Mouse (Mus musculus) embryonic facial prominence, embryonic 10.5 days (tissue): ENCODE data around the gene Cyp2c70. TPM values are rescaled to one million over a fixed set of nuclear protein-coding genes. Genes with fewer than 3 reads are reported as not detected.
A peak's percentile ranks its signal among the peaks of the same experiment; 100 is the strongest.
"Not testable (repeated sequence)": the region's sequence is repeated elsewhere in the genome, so short reads cannot be mapped to it uniquely, and the experiment has no call there.

Source experiments
- DNase-seq: peaks from one replicate; pipeline ENCODE4 v3.0.0-alpha.2; 2017; ENCODE audit warnings: low spot score
- H3K27ac ChIP-seq: fragments of 300-500 bp; sonication (generic); replicated peaks from 2 replicates; pipeline ENCODE4 v1.5.1; 2016; ENCODE audit warnings: mild to moderate bottlenecking
- H3K27me3 ChIP-seq: fragments of 300-500 bp; sonication (generic); replicated peaks from 2 replicates; pipeline ENCODE4 v1.6.1; 2016; ENCODE audit warnings: low read depth, mild to moderate bottlenecking; ENCODE audit not compliant: poor library complexity, severe bottlenecking
- H3K36me3 ChIP-seq: fragments of 300-500 bp; sonication (generic); replicated peaks from 2 replicates; pipeline ENCODE4 v1.6.1; 2016; ENCODE audit warnings: mild to moderate bottlenecking, moderate library complexity
- H3K4me1 ChIP-seq: fragments of 300-500 bp; sonication (generic); 2 replicates; pipeline ENCODE4 v1.6.1; 2016
- H3K4me3 ChIP-seq: fragments of 300-500 bp; sonication (generic); 2 replicates; pipeline ENCODE4 v1.5.1; 2016; ENCODE audit warnings: mild to moderate bottlenecking, moderate library complexity
- H3K9me3 ChIP-seq: fragments of 300-500 bp; sonication (generic); 2 replicates; pipeline ENCODE4 v1.6.1; 2016; ENCODE audit warnings: mild to moderate bottlenecking
- WGBS: fragments of 180-500 bp; shearing (Covaris S2); methylation state at CpG from one replicate; pipeline ENCODE4 v1.1.7; 2016; 5-methylcytosine and 5-hydroxymethylcytosine counted together
- polyA plus RNA-seq: library from polyadenylated mRNA; unstranded; fragments of >200 nt; fragmentation: Nextera tagmentation; extraction: Ambion mirVana; gene quantifications from 2 replicates; pipeline ENCODE4 v1.2.1, GENCODE M21; 2016

The Cyp2c70 gene
- polyA plus RNA-seq: not detected in 2 replicates

GRCm38 (mm10) chr19:40187160-40187559 is at the start of gene Cyp2c70:
Gene Cyp2c70 (minus strand): TSS chr19:40187333.
- Histone ChIP-seq H3K36me3 (no peaks in the 10 kb centered on the region), H3K4me3 (no peak within 1 kb of the TSS), H3K27me3 (no peaks in the 10 kb centered on the region), H3K4me1 (no peaks in the 10 kb centered on the region), H3K9me3 (no peaks in the 10 kb centered on the region), H3K27ac (no peak within 1 kb of the TSS)
- no peak for DNase-seq
- 79% methylated on average over 5 of the region's 5 CpGs for WGBS

GRCm38 (mm10) chr19:40232560-40232959 is 45.4 kb upstream of the Cyp2c70 start:
- no peaks in the 10 kb centered on the region for H3K27me3 ChIP-seq
- 89% methylated on average over 2 of the region's 2 CpGs for WGBS
- no peaks in the 10 kb centered on the region for H3K9me3 ChIP-seq
- peaks cover 11% of the 10 kb centered on the region for H3K36me3 ChIP-seq
- no peaks in the 10 kb centered on the region for H3K4me1 ChIP-seq
- no peak for DNase-seq
- no peak overlapping the region for H3K4me3 ChIP-seq
- H3K27ac ChIP-seq: no peak overlapping the region

DNA sequence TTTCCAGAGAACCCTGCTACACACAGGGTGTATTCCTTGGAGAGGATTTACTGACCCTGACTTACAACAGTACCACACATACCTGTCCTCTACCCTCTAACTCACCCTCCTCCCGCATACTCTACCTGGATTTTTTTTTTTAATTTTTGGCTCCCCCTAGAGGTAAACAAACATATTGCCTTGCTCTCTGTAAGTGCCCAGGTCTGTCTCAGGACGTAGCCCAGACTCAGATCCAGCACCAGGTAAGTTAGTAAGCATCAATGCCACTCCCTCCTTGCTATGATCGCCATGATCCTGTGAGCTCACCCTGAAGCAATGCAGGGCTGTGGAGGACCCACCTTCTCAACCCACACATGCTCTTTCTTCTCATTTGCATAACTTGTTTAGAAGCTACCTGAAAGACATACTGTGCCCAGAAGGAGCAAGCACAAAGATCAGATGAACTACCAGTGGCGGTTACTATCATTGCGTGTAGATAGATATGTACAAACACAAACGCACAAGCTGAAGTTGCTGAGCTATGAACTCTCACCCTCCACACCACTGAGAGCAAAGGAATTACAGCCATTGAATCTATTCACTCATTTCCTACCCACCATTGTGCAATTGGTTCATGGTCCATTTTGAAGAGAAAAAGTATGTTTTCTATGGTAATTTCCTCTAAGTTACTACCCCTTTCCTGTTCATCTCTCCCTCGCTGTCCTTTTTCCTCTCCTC is 44.9 kb upstream of the Cyp2c70 start:
- no peaks in the 10 kb centered on the region for H3K27me3 ChIP-seq
- H3K36me3 ChIP-seq: peaks cover 11% of the 10 kb centered on the region
- DNase-seq: no peak
- no peak overlapping the region for H3K4me3 ChIP-seq
- WGBS: 76% methylated on average over 7 of the region's 7 CpGs
- H3K27ac ChIP-seq: no peak overlapping the region
- no peaks in the 10 kb centered on the region for H3K4me1 ChIP-seq
- H3K9me3 ChIP-seq: no peaks in the 10 kb centered on the region

DNA sequence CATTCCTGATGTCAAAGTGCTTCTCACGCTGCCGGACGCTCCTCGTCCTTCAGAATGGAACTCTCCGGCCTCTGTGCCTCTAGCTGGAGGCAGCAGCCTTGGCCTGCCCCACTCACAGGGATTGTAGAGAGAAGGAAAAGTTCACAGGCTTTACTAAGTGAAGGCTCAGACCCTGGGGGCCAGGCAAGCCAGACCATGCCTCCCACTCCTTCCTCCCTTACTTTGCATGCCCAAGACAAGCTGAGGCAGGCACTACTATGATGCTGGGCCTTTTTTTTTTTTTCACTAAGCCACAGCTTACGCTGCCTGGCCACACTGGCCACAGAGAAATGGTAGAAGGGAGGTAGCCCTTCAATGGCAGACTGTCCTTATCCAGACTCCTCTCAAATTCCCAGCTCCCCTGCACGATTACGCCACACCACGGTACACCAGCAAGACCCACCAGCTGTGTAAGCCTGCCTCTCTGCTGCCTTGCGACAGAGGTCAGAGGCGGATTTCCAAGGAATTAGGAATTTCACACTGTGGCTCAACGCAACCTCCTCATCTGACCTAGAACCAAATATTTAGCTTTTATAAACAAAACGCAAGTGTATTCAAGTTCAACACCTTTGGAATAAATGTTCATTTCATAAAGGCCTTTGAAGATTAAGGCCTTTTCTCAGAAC is 44.1 kb upstream of the Cyp2c70 start:
- Histone ChIP-seq H3K4me3 (no peak overlapping the region), H3K4me1 (no peaks in the 10 kb centered on the region), H3K9me3 (no peaks in the 10 kb centered on the region), H3K27me3 (no peaks in the 10 kb centered on the region), H3K27ac (no peak overlapping the region), H3K36me3 (peaks cover 11% of the 10 kb centered on the region)
- 82% methylated on average over 13 of the region's 13 CpGs for WGBS
- peak; percentile 17 for DNase-seq

GRCm38 (mm10) chr19:40226516-40227151 is 39.5 kb upstream of the Cyp2c70 start:
- Histone ChIP-seq H3K36me3 (peaks cover 24% of the 10 kb centered on the region), H3K27ac (no peak overlapping the region), H3K9me3 (no peaks in the 10 kb centered on the region), H3K4me3 (no peak overlapping the region), H3K27me3 (no peaks in the 10 kb centered on the region), H3K4me1 (no peaks in the 10 kb centered on the region)
- 86% methylated on average over 12 of the region's 12 CpGs for WGBS
- no peak for DNase-seq

- H3K4me3 ChIP-seq: no peak overlapping the region
- no peak overlapping the region for H3K27ac ChIP-seq
- no peaks in the 10 kb centered on the region for H3K27me3 ChIP-seq
- DNase-seq: no peak
- WGBS: 71% methylated on average over 5 of the region's 5 CpGs
- no peaks in the 10 kb centered on the region for H3K4me1 ChIP-seq
- H3K36me3 ChIP-seq: peaks cover 24% of the 10 kb centered on the region
- H3K9me3 ChIP-seq: no peaks in the 10 kb centered on the region
Measured at GRCm38 (mm10) chr19:40225761-40226110, 38.6 kb upstream of the Cyp2c70 start.

DNA sequence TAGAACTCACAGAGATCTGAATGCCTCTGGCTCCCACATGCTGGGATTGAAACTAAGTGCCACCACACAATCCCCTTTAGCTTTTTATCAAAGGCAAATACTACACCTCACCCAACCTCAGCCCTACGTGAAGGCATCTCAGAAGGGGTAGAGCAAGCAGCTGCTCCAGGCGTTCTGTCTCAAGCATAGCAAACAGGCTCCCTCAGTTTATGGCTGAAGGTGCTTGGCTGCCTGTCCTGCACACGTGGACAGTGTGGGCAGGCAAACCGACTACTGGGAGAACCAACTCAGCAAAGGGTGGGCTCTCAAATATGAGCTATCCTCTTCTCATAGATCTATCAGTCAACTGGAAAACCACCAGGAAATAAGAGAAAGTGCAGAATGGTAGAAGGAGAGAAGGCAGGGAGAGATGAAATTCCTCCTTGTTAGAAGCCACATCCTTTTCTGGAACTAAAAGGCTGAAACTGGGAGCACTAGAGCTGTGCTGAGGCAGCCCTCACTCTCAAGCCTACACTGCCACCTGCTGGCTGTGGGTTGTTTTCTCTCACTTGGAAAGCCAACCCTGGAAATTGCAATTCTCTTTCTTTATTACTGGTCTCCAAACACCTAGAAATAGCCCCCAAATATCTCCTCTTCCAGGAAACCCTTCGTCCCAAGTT is 38.1 kb upstream of the Cyp2c70 start:
- Histone ChIP-seq H3K27me3 (no peaks in the 10 kb centered on the region), H3K27ac (no peak overlapping the region), H3K36me3 (peaks cover 24% of the 10 kb centered on the region), H3K4me1 (no peaks in the 10 kb centered on the region), H3K4me3 (no peak overlapping the region), H3K9me3 (no peaks in the 10 kb centered on the region)
- DNase-seq: peak; percentile 74
- 75% methylated on average over 5 of the region's 5 CpGs for WGBS

DNA sequence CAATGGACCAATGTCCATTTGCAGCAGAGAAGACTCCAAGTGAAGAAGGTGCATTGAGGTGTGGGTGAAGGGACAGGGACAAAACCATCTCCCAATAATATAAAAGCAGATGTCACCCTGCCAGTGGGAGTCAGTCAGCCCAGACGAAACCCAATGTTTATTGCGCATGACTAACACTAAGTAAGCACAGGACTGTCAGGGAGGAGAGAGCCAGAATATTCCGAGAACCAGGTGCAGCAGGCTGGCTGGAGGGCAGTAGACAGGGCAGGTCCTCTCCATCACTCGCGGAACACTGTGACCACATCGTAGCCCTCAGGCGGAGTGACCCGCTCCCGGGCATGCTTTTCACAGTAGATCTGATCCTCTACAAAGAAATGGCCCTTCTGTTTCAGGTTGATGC is 35.2 kb upstream of the Cyp2c70 start:
- H3K27ac ChIP-seq, H3K9me3 ChIP-seq, H3K4me3 ChIP-seq, DNase-seq, H3K4me1 ChIP-seq, H3K27me3 ChIP-seq: not testable (repeated sequence)
- peaks cover 13% of the 10 kb centered on the region for H3K36me3 ChIP-seq
- WGBS: 91% methylated on average over 9 of the region's 9 CpGs

DNA sequence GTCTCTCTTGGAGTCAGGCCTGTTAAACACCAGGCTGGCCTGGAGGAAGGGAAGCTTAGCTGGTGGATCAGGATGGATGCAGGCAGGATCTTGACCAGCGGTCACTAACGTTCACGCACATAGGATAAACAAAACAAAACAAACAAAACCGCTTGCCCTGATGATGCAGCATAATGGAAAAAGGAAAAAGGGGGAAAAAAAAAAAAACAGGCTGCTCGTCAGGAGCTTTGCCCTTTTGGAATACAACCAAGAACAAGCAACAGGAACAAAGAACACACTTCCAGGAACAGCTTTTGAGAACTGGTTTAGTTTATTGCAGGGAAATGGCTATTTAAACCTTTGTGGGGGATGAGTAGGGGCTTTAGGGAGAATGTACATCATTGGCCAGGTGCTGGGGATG is 33.7 kb upstream of the Cyp2c70 start:
- H3K27me3 ChIP-seq: no peaks in the 10 kb centered on the region
- DNase-seq: no peak
- 84% methylated on average over 5 of the region's 5 CpGs for WGBS
- H3K9me3 ChIP-seq: no peaks in the 10 kb centered on the region
- H3K36me3 ChIP-seq: peaks cover 13% of the 10 kb centered on the region
- H3K4me3 ChIP-seq: no peak overlapping the region
- no peaks in the 10 kb centered on the region for H3K4me1 ChIP-seq
- H3K27ac ChIP-seq: no peak overlapping the region

DNA sequence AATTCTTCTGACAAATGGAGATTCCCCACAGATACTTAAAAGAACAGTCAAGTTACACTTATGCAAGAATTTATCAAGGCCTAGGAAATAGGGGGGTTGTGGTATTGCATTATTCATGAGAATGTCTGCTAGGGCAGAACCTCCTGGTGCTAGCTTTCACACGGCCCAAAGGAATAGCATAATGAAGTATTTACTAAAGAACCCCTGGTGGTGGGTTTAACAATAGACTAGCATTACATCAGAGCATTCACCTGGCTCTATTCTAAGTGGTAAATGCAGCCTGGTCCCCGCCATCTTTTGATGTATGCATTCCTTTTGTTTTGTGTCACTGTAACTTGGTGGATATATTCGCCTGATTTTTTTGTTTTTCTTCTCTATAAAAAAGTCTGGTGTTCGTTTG is 15.8 kb upstream of the Cyp2c70 start:
- H3K4me3 ChIP-seq, H3K36me3 ChIP-seq, H3K4me1 ChIP-seq, H3K9me3 ChIP-seq, DNase-seq, H3K27me3 ChIP-seq, H3K27ac ChIP-seq: not testable (repeated sequence)
- 67% methylated on average over 4 of the region's 4 CpGs for WGBS

DNA sequence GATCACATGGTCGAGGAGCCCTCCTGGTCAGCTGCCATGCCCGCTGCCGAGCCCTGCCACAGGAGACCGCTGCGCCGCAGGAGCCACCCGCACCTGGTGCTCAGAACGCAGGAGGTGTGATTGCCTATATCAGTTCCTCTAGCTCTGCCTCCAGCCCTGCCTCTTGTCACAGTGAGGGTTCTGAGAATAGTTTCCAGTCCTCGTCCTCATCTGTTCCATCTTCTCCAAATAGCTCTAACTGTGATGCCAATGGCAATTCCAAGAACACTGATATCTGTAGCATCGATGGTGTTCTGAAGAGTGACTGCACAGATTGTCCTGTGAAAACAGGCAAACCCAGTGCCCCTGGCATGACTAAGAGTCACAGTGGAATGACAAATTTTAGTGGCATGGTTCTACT is 3.5 kb upstream of the Cyp2c70 start:
- Histone ChIP-seq H3K4me1 (no peaks in the 10 kb centered on the region), H3K27ac (no peak overlapping the region), H3K4me3 (no peak overlapping the region), H3K9me3 (no peaks in the 10 kb centered on the region), H3K27me3 (no peaks in the 10 kb centered on the region), H3K36me3 (no peaks in the 10 kb centered on the region)
- WGBS: 91% methylated on average over 10 of the region's 10 CpGs
- DNase-seq: no peak

DNA sequence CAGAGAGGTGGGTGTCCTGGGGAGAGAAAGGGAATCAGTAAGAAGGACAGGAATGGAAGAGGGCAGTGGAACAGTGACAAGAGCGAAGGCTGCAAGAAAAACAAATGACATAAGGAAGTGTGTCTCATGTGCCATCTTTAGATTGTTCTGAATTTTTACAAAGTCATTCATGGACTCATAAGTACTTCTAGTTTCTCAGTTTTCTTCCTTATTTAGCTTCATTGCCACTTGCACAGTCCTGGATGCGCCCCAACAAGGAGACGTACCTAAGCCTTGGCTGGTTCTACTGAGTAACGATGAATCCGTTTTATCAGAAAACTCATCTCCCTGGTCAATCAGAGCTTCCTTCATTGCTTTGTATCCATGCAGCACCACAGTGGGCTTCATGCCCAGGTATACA is 3.5 kb downstream of the Cyp2c70 start:
- Histone ChIP-seq H3K27ac (no peak overlapping the region), H3K9me3 (no peaks in the 10 kb centered on the region), H3K36me3 (no peaks in the 10 kb centered on the region), H3K4me1 (no peaks in the 10 kb centered on the region), H3K4me3 (no peak overlapping the region), H3K27me3 (no peaks in the 10 kb centered on the region)
- WGBS: 95% methylated on average over 5 of the region's 5 CpGs
- DNase-seq: no peak
